Mouse (Mus musculus): Measurements from ENCODE around the gene Prss40.

DNA sequence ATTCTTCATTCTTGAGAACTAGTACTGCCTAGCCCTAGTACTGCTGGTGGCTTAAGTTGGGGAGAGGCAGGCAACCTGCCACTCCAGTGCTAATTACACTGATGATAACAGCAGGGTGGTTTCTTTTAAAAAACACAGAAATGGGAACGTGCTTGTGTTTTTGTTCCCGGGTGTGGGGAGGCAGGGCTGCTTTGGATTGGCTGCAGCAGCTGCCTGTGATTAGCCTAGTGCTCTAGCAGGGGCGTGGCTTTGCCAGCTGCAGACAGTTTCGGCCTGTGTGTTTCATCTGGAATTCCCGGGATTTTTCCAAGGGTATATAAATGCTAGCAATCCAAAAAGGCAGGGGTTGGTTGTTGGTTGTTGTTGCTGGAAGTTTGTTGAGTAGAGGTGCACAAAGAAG, 44.1 kb downstream of the Prss40 start:
- TF ChIP-seq CTCF (IDR thresholded peaks at IDR 0.05; ENCODE audit: insufficient read depth, low read depth, low read length) (no peak), POLR2A (IDR thresholded peaks at IDR 0.05; ENCODE audit: insufficient read depth, low read depth, low read length) (no peak)

All from olfactory bulb, adult 2 months (tissue).